ENCODE assay signal across 17 mouse cellular contexts in genomic region chr13:31518971-31519370, GRCm38 (mm10). TPM values are rescaled to one million over a fixed set of nuclear protein-coding genes. Genes with fewer than 3 reads are reported as not detected.
DNase-seq lines count a peak whose midpoint lies in the region; ATAC-seq and TF ChIP-seq lines count a peak whose summit lies in the region.
"Had no signal": no experiment of that assay in that cellular context is flagged by ENCODE, and none has a peak within 500 bp of the region (broad histone marks: within the 10 kb centered on the region; RNA-seq: fewer than 3 reads in every experiment).

No protein-coding gene starts in this region.

- no peak for TF ChIP-seq EP300 in liver, embryonic 14.5 days (IDR thresholded peaks at IDR 0.05; ENCODE audit: low read depth)

- H3K4me1 ChIP-seq in liver, embryonic 14.5 days (replicated peaks; ENCODE audit: control insufficient read depth in 2 of 2, insufficient read depth in 2 of 2, low read length in 1 of 2): peaks cover 0 to 10% of the 10 kb centered on the region in 2 experiments; a peak in 2 of 4 replicates
- H3K4me1 ChIP-seq in liver, embryonic 12.5 days: no peaks in the 10 kb centered on the region
- 0 out of 2 replicates have a peak, but pooled peaks cover 6% of the 10 kb centered on the region for H3K4me1 ChIP-seq in intestine, embryonic 16.5 days (ENCODE audit: control insufficient read depth, insufficient read depth, low read length)
- no peaks in the 10 kb centered on the region for H3K4me1 ChIP-seq in limb, embryonic 10.5 days
- H3K4me1 ChIP-seq in neural tube, embryonic 15.5 days: no peaks in the 10 kb centered on the region
- H3K4me1 ChIP-seq: embryonic facial prominence, embryonic 15.5 days; forebrain, embryonic 10.5 days had no signal

- TF ChIP-seq POLR2A in myocyte (IDR thresholded peaks at IDR 0.05; ENCODE audit: insufficient read length, low read depth): no peak

- H3K9me3 ChIP-seq in liver, embryonic 14.5 days (ENCODE audit: control insufficient read depth, low read length): no peaks in the 10 kb centered on the region
- no peaks in the 10 kb centered on the region for H3K9me3 ChIP-seq in liver, embryonic 12.5 days (replicated peaks)
- no peaks in the 10 kb centered on the region for H3K9me3 ChIP-seq in intestine, embryonic 16.5 days (ENCODE audit: control insufficient read depth, low read length)
- no peaks in the 10 kb centered on the region for H3K9me3 ChIP-seq in limb, embryonic 10.5 days (replicated peaks)
- no peaks in the 10 kb centered on the region for H3K9me3 ChIP-seq in neural tube, embryonic 15.5 days (replicated peaks)
- H3K9me3 ChIP-seq: embryonic facial prominence, embryonic 15.5 days; forebrain, embryonic 10.5 days; lung, embryonic 15.5 days had no signal

- no peak overlapping the region for H3K9ac ChIP-seq in liver, embryonic 14.5 days (replicated peaks)
- H3K9ac ChIP-seq in liver, embryonic 12.5 days: no peak overlapping the region
- H3K9ac ChIP-seq in intestine, embryonic 16.5 days (ENCODE audit: low read depth, low read length): no peak overlapping the region
- H3K9ac ChIP-seq in neural tube, embryonic 15.5 days (replicated peaks): no peak overlapping the region
- H3K9ac ChIP-seq: embryonic facial prominence, embryonic 15.5 days; lung, embryonic 15.5 days had no signal

- DNase-seq in liver, embryonic 14.5 days (ENCODE audit: low read depth in 3 of 3, low spot score in 3 of 3): peak; percentile 3 to 22 (median 14)
- DNase-seq in NIH3T3 (ENCODE audit: low read depth): peak; percentile 71
- no peak for DNase-seq in limb, embryonic 10.5 days (ENCODE audit: low spot score)
- no peak for DNase-seq in ovary, postnatal 36 days (ENCODE audit: low spot score)
- DNase-seq: thymus, postnatal 25 days had no signal

- ATAC-seq in liver, embryonic 14.5 days (ENCODE audit: insufficient read depth): no peak
- no peak for ATAC-seq in liver, embryonic 12.5 days
- peak; percentile 86 for ATAC-seq in intestine, embryonic 16.5 days
- ATAC-seq in neural tube, embryonic 15.5 days (ENCODE audit: low FRiP score): no peak

- H3K4me2 ChIP-seq in liver, embryonic 14.5 days (ENCODE audit: low read depth): no peak overlapping the region
- no peak overlapping the region for H3K4me2 ChIP-seq in liver, embryonic 12.5 days
- no peak overlapping the region; the same call in 1 of the 2 replicates for H3K4me2 ChIP-seq in intestine, embryonic 16.5 days (ENCODE audit: low read depth, low read length)
- H3K4me2 ChIP-seq in myocyte (ENCODE audit: low read depth): peak overlapping the region; percentile 72
- H3K4me2 ChIP-seq in neural tube, embryonic 15.5 days: no peak overlapping the region
- H3K4me2 ChIP-seq: embryonic facial prominence, embryonic 15.5 days; lung, embryonic 15.5 days had no signal

- H3K4me3 ChIP-seq in liver, embryonic 14.5 days (ENCODE audit: insufficient read depth in 1 of 2, low read depth in 2 of 2, low read length in 2 of 2): no peak overlapping the region
- no peak overlapping the region for H3K4me3 ChIP-seq in liver, embryonic 12.5 days
- H3K4me3 ChIP-seq in intestine, embryonic 16.5 days (ENCODE audit: low read length): no peak overlapping the region
- H3K4me3 ChIP-seq in myocyte: no peak overlapping the region
- no peak overlapping the region for H3K4me3 ChIP-seq in limb, embryonic 10.5 days
- H3K4me3 ChIP-seq in neural tube, embryonic 15.5 days (replicated peaks): no peak overlapping the region
- H3K4me3 ChIP-seq: embryonic facial prominence, embryonic 15.5 days; forebrain, embryonic 10.5 days; gastrocnemius, adult 2 months; left cerebral cortex, adult 2 months; lung, embryonic 15.5 days had no signal

- no peaks in the 10 kb centered on the region for H3K79me2 ChIP-seq in myocyte (ENCODE audit: control insufficient read depth, insufficient read depth)

- H3K27me3 ChIP-seq in liver, embryonic 14.5 days (ENCODE audit: control insufficient read depth, insufficient read depth, low read length): no peaks in the 10 kb centered on the region
- no peaks in the 10 kb centered on the region for H3K27me3 ChIP-seq in liver, embryonic 12.5 days (replicated peaks)
- H3K27me3 ChIP-seq in intestine, embryonic 16.5 days (replicated peaks; ENCODE audit: control insufficient read depth, insufficient read depth, low read length): no peaks in the 10 kb centered on the region
- no peaks in the 10 kb centered on the region for H3K27me3 ChIP-seq in myocyte (ENCODE audit: control insufficient read depth, insufficient read depth, insufficient read length)
- H3K27me3 ChIP-seq in limb, embryonic 10.5 days (ENCODE audit: low read depth, poor library complexity, severe bottlenecking): no peaks in the 10 kb centered on the region
- no peaks in the 10 kb centered on the region for H3K27me3 ChIP-seq in neural tube, embryonic 15.5 days (replicated peaks)
- H3K27me3 ChIP-seq: embryonic facial prominence, embryonic 15.5 days; lung, embryonic 15.5 days; Patski had no signal

- TF ChIP-seq CTCF in liver, embryonic 14.5 days (IDR thresholded peaks at IDR 0.05; ENCODE audit: low read depth): no peak

- H3K36me3 ChIP-seq in liver, embryonic 14.5 days (replicated peaks; ENCODE audit: control insufficient read depth, insufficient read depth, low read depth): no peaks in the 10 kb centered on the region
- no peaks in the 10 kb centered on the region for H3K36me3 ChIP-seq in liver, embryonic 12.5 days
- no peaks in the 10 kb centered on the region for H3K36me3 ChIP-seq in intestine, embryonic 16.5 days (ENCODE audit: control insufficient read depth, insufficient read depth, low read length)
- no peaks in the 10 kb centered on the region for H3K36me3 ChIP-seq in myocyte (ENCODE audit: control insufficient read depth, insufficient read depth)
- no peaks in the 10 kb centered on the region for H3K36me3 ChIP-seq in limb, embryonic 10.5 days
- H3K36me3 ChIP-seq in neural tube, embryonic 15.5 days: no peaks in the 10 kb centered on the region
- H3K36me3 ChIP-seq: embryonic facial prominence, embryonic 15.5 days; forebrain, embryonic 10.5 days; lung, embryonic 15.5 days had no signal

- no peak overlapping the region for H3ac ChIP-seq in myocyte (ENCODE audit: control insufficient read depth, insufficient read length)

- 63% methylated on average over 9 of the region's 9 CpGs for WGBS in liver, embryonic 14.5 days (ENCODE audit: insufficient replicate concordance)
- WGBS in liver, embryonic 12.5 days (ENCODE audit: insufficient replicate concordance): 66% methylated on average over 9 of the region's 9 CpGs
- WGBS in intestine, embryonic 16.5 days: 50% methylated on average over 9 of the region's 9 CpGs
- WGBS in limb, embryonic 10.5 days: 89% methylated on average over 9 of the region's 9 CpGs
- WGBS in neural tube, embryonic 15.5 days: 86% methylated on average over 9 of the region's 9 CpGs

- H3K27ac ChIP-seq in liver, embryonic 14.5 days: no peak overlapping the region
- no peak overlapping the region for H3K27ac ChIP-seq in liver, embryonic 12.5 days
- peak overlapping the region; percentile 87 for H3K27ac ChIP-seq in intestine, embryonic 16.5 days (ENCODE audit: low read length)
- no peak overlapping the region for H3K27ac ChIP-seq in limb, embryonic 10.5 days
- no peak overlapping the region for H3K27ac ChIP-seq in neural tube, embryonic 15.5 days (replicated peaks)
- H3K27ac ChIP-seq: embryonic facial prominence, embryonic 15.5 days; forebrain, embryonic 10.5 days; gastrocnemius, adult 2 months; left cerebral cortex, adult 2 months had no signal

TF ChIP-seq in myocyte, 11 proteins besides CTCF, POLR2A, EP300 and RAD21:
- no peak for TF ChIP-seq E2F4 (IDR thresholded peaks at IDR 0.05; ENCODE audit: insufficient read depth)
- TF ChIP-seq SRF (IDR thresholded peaks at IDR 0.05; ENCODE audit: control insufficient read depth, insufficient read length, low read depth): no peak
- TF ChIP-seq MAX (IDR thresholded peaks at IDR 0.05; ENCODE audit: low read depth): no peak
- peak; percentile 92 for TF ChIP-seq CEBPB (IDR thresholded peaks at IDR 0.05; ENCODE audit: insufficient read depth, poor library complexity, severe bottlenecking)
- no peak for TF ChIP-seq POLR2AphosphoS2 (IDR thresholded peaks at IDR 0.05; ENCODE audit: insufficient read length, low read depth)

RNA-seq across cellular contexts. Expression of gene Foxq1, which starts 37.0 kb away (rescaled TPM):
- polyA plus RNA-seq in liver, embryonic 14.5 days (2012; rRNA removed): 0.39 and 0.40 TPM in 2 replicates
- 0.50 and 0.54 TPM in 2 replicates for polyA plus RNA-seq in liver, embryonic 14.5 days (2014; fragmentation: Nextera tagmentation; extraction: Ambion mirVana)
- 0.07 and 0.10 TPM in 2 replicates for polyA plus RNA-seq in liver, embryonic 12.5 days (2016; fragmentation: Nextera tagmentation; extraction: Ambion mirVana)
- 1.2 and 1.8 TPM in 2 replicates for polyA plus RNA-seq in intestine, embryonic 16.5 days (2015; fragmentation: Nextera tagmentation; extraction: Ambion mirVana)
- 2.4 TPM for polyA plus RNA-seq in myocyte (2012; fragmentation: generic; extraction: Trizol)
- polyA plus RNA-seq in limb, embryonic 10.5 days (2016; fragmentation: Nextera tagmentation; extraction: Ambion mirVana): 0.09 TPM in 1 of 2 replicates, not detected in the other
- 1.9 and 2.2 TPM in 2 replicates for polyA plus RNA-seq in neural tube, embryonic 15.5 days (2015; fragmentation: Nextera tagmentation; extraction: Ambion mirVana)

RNA-seq across cellular contexts. Expression of gene A530084C06Rik, which starts 40.2 kb away (rescaled TPM):
- 0.04 and 0.06 TPM in 2 replicates for polyA plus RNA-seq in liver, embryonic 14.5 days (2012; rRNA removed)
- polyA plus RNA-seq in liver, embryonic 14.5 days (2014; fragmentation: Nextera tagmentation; extraction: Ambion mirVana): not detected in 2 replicates
- not detected in 2 replicates for polyA plus RNA-seq in liver, embryonic 12.5 days (2016; fragmentation: Nextera tagmentation; extraction: Ambion mirVana)
- polyA plus RNA-seq in intestine, embryonic 16.5 days (2015; fragmentation: Nextera tagmentation; extraction: Ambion mirVana): not detected in 2 replicates
- not detected for polyA plus RNA-seq in myocyte (2012; fragmentation: generic; extraction: Trizol)
- polyA plus RNA-seq in limb, embryonic 10.5 days (2016; fragmentation: Nextera tagmentation; extraction: Ambion mirVana): not detected in 2 replicates
- polyA plus RNA-seq in neural tube, embryonic 15.5 days (2015; fragmentation: Nextera tagmentation; extraction: Ambion mirVana): not detected in 2 replicates
- polyA plus RNA-seq: embryonic facial prominence, embryonic 15.5 days; forebrain, embryonic 10.5 days; heart, embryonic 14.5 days; lung, embryonic 15.5 days; midbrain, postnatal 0 days; Patski had no signal

Comparison
In these comparisons a context has a peak if more than half of its experiments do, and no peak if none do; other contexts are left out.
1. DNase-seq: peak in liver, embryonic 14.5 days (3 of 3) and NIH3T3 (single experiment); none in limb, embryonic 10.5 days (single experiment) and ovary, postnatal 36 days (single experiment).